Mouse (Mus musculus): ENCODE data around the gene Grin2a. TPM values are rescaled to one million over a fixed set of nuclear protein-coding genes. Genes with fewer than 3 reads are reported as not detected.
"Not testable (repeated sequence)": the region's sequence is repeated elsewhere in the genome, so short reads cannot be mapped to it uniquely, and the experiment has no call there.

Gene Grin2a
- polyA plus RNA-seq, 1 experiment from 2014 or later = 0.65 TPM

GRCm38 (mm10) chr16:9624346-9624745 is 371.0 kb downstream of the Grin2a start:
- H3K36me3 ChIP-seq (ENCODE audit: control insufficient read depth, insufficient read depth, low read length) = no peaks in the 10 kb centered on the region
- no peaks in the 10 kb centered on the region for H3K27me3 ChIP-seq (ENCODE audit: control insufficient read depth, insufficient read depth, low read length)
- H3K9me3 ChIP-seq (replicated peaks; ENCODE audit: control insufficient read depth, low read length) = no peaks in the 10 kb centered on the region
- no peak overlapping the region for H3K4me3 ChIP-seq (replicated peaks; ENCODE audit: low read length)
- 92% methylated on average over 2 of the region's 2 CpGs for whole genome bisulfite sequencing
- H3K4me2 ChIP-seq (ENCODE audit: low read depth, low read length) = no peak overlapping the region
- no peaks in the 10 kb centered on the region for H3K4me1 ChIP-seq (ENCODE audit: control insufficient read depth, insufficient read depth, low read length)
- no peak overlapping the region for H3K27ac ChIP-seq (ENCODE audit: low read length)
- ATAC-seq (ENCODE audit: insufficient read depth, low FRiP score) = no peak
- no peak overlapping the region for H3K9ac ChIP-seq (ENCODE audit: low read length)

GRCm38 (mm10) chr16:9618206-9618605 is 377.2 kb downstream of the Grin2a start:
- no peaks in the 10 kb centered on the region for H3K9me3 ChIP-seq (replicated peaks; ENCODE audit: control insufficient read depth, low read length)
- H3K27ac ChIP-seq (ENCODE audit: low read length) = no peak overlapping the region
- no peak overlapping the region for H3K4me3 ChIP-seq (replicated peaks; ENCODE audit: low read length)
- H3K9ac ChIP-seq (ENCODE audit: low read length) = no peak overlapping the region
- no peak for ATAC-seq (ENCODE audit: insufficient read depth, low FRiP score)
- H3K4me1 ChIP-seq (ENCODE audit: control insufficient read depth, insufficient read depth, low read length) = no peaks in the 10 kb centered on the region
- no peaks in the 10 kb centered on the region for H3K36me3 ChIP-seq (ENCODE audit: control insufficient read depth, insufficient read depth, low read length)
- no peaks in the 10 kb centered on the region for H3K27me3 ChIP-seq (ENCODE audit: control insufficient read depth, insufficient read depth, low read length)
- WGBS = 81% methylated on average over 2 of the region's 2 CpGs
- no peak overlapping the region for H3K4me2 ChIP-seq (ENCODE audit: low read depth, low read length)

GRCm38 (mm10) chr16:9617215-9617614 is 378.1 kb downstream of the Grin2a start:
- H3K36me3 ChIP-seq (ENCODE audit: control insufficient read depth, insufficient read depth, low read length) = no peaks in the 10 kb centered on the region
- no peak overlapping the region for H3K27ac ChIP-seq (ENCODE audit: low read length)
- H3K9ac ChIP-seq (ENCODE audit: low read length) = no peak overlapping the region
- H3K4me2 ChIP-seq (ENCODE audit: low read depth, low read length) = no peak overlapping the region
- no peaks in the 10 kb centered on the region for H3K4me1 ChIP-seq (ENCODE audit: control insufficient read depth, insufficient read depth, low read length)
- no peak overlapping the region for H3K4me3 ChIP-seq (replicated peaks; ENCODE audit: low read length)
- 66% methylated on average over 2 of the region's 2 CpGs for WGBS
- no peaks in the 10 kb centered on the region for H3K9me3 ChIP-seq (replicated peaks; ENCODE audit: control insufficient read depth, low read length)
- ATAC-seq (ENCODE audit: insufficient read depth, low FRiP score) = no peak
- H3K27me3 ChIP-seq (ENCODE audit: control insufficient read depth, insufficient read depth, low read length) = no peaks in the 10 kb centered on the region

GRCm38 (mm10) chr16:9616807-9617206 is 378.6 kb downstream of the Grin2a start:
- no peaks in the 10 kb centered on the region for H3K9me3 ChIP-seq (replicated peaks; ENCODE audit: control insufficient read depth, low read length)
- H3K4me2 ChIP-seq (ENCODE audit: low read depth, low read length) = no peak overlapping the region
- no peaks in the 10 kb centered on the region for H3K36me3 ChIP-seq (ENCODE audit: control insufficient read depth, insufficient read depth, low read length)
- H3K9ac ChIP-seq (ENCODE audit: low read length) = no peak overlapping the region
- no peak overlapping the region for H3K27ac ChIP-seq (ENCODE audit: low read length)
- no peaks in the 10 kb centered on the region for H3K4me1 ChIP-seq (ENCODE audit: control insufficient read depth, insufficient read depth, low read length)
- H3K4me3 ChIP-seq (replicated peaks; ENCODE audit: low read length) = no peak overlapping the region
- WGBS = 68% methylated on average over 4 of the region's 4 CpGs
- H3K27me3 ChIP-seq (ENCODE audit: control insufficient read depth, insufficient read depth, low read length) = no peaks in the 10 kb centered on the region
- ATAC-seq (ENCODE audit: insufficient read depth, low FRiP score) = no peak

- not testable (repeated sequence) for H3K27ac ChIP-seq (ENCODE audit: low read length); H3K4me3 ChIP-seq (replicated peaks; ENCODE audit: low read length); ATAC-seq (ENCODE audit: insufficient read depth, low FRiP score); H3K36me3 ChIP-seq (ENCODE audit: control insufficient read depth, insufficient read depth, low read length); H3K27me3 ChIP-seq (ENCODE audit: control insufficient read depth, insufficient read depth, low read length); H3K9ac ChIP-seq (ENCODE audit: low read length); H3K4me1 ChIP-seq (ENCODE audit: control insufficient read depth, insufficient read depth, low read length); H3K4me2 ChIP-seq (ENCODE audit: low read depth, low read length); H3K9me3 ChIP-seq (replicated peaks; ENCODE audit: control insufficient read depth, low read length)
- 71% methylated on average over 5 of the region's 6 CpGs for WGBS
Observed at GRCm38 (mm10) chr16:9612596-9612995, 382.8 kb downstream of the Grin2a start.

GRCm38 (mm10) chr16:9607432-9607831 is 387.9 kb downstream of the Grin2a start:
- H3K9me3 ChIP-seq (replicated peaks; ENCODE audit: control insufficient read depth, low read length) = no peaks in the 10 kb centered on the region
- WGBS = 68% methylated on average over 2 of the region's 2 CpGs

GRCm38 (mm10) chr16:9603983-9604382 is 391.4 kb downstream of the Grin2a start:
- no peaks in the 10 kb centered on the region for H3K4me1 ChIP-seq (ENCODE audit: control insufficient read depth, insufficient read depth, low read length)
- no peaks in the 10 kb centered on the region for H3K9me3 ChIP-seq (replicated peaks; ENCODE audit: control insufficient read depth, low read length)
- ATAC-seq (ENCODE audit: insufficient read depth, low FRiP score) = no peak
- no peak overlapping the region for H3K4me3 ChIP-seq (replicated peaks; ENCODE audit: low read length)
- WGBS = 72% methylated on average over 5 of the region's 5 CpGs
- no peak overlapping the region for H3K27ac ChIP-seq (ENCODE audit: low read length)
- H3K27me3 ChIP-seq (ENCODE audit: control insufficient read depth, insufficient read depth, low read length) = no peaks in the 10 kb centered on the region
- no peak overlapping the region for H3K4me2 ChIP-seq (ENCODE audit: low read depth, low read length)
- no peak overlapping the region for H3K9ac ChIP-seq (ENCODE audit: low read length)
- no peaks in the 10 kb centered on the region for H3K36me3 ChIP-seq (ENCODE audit: control insufficient read depth, insufficient read depth, low read length)

More at GRCm38 (mm10) chr16:9607432-9607831, 387.9 kb downstream of the Grin2a start:
- no peak overlapping the region for H3K4me2 ChIP-seq (ENCODE audit: low read depth, low read length)
- no peaks in the 10 kb centered on the region for H3K36me3 ChIP-seq (ENCODE audit: control insufficient read depth, insufficient read depth, low read length)
- no peaks in the 10 kb centered on the region for H3K27me3 ChIP-seq (ENCODE audit: control insufficient read depth, insufficient read depth, low read length)
- H3K9ac ChIP-seq (ENCODE audit: low read length) = no peak overlapping the region
- H3K4me1 ChIP-seq (ENCODE audit: control insufficient read depth, insufficient read depth, low read length) = no peaks in the 10 kb centered on the region
- no peak overlapping the region for H3K27ac ChIP-seq (ENCODE audit: low read length)
- no peak for ATAC-seq (ENCODE audit: insufficient read depth, low FRiP score)
- no peak overlapping the region for H3K4me3 ChIP-seq (replicated peaks; ENCODE audit: low read length)

- Histone ChIP-seq H3K4me2 (ENCODE audit: low read depth, low read length) (no peak overlapping the region), H3K4me3 (replicated peaks; ENCODE audit: low read length) (no peak overlapping the region), H3K27me3 (ENCODE audit: control insufficient read depth, insufficient read depth, low read length) (no peaks in the 10 kb centered on the region), H3K36me3 (ENCODE audit: control insufficient read depth, insufficient read depth, low read length) (no peaks in the 10 kb centered on the region), H3K9ac (ENCODE audit: low read length) (no peak overlapping the region), H3K4me1 (ENCODE audit: control insufficient read depth, insufficient read depth, low read length) (no peaks in the 10 kb centered on the region), H3K27ac (ENCODE audit: low read length) (no peak overlapping the region), H3K9me3 (replicated peaks; ENCODE audit: control insufficient read depth, low read length) (no peaks in the 10 kb centered on the region)
- WGBS = 81% methylated on average over 2 of the region's 2 CpGs
- no peak for ATAC-seq (ENCODE audit: insufficient read depth, low FRiP score)
Observed at GRCm38 (mm10) chr16:9602579-9602978, 392.8 kb downstream of the Grin2a start.

- H3K27me3 ChIP-seq (ENCODE audit: control insufficient read depth, insufficient read depth, low read length) = no peaks in the 10 kb centered on the region
- no peak overlapping the region for H3K27ac ChIP-seq (ENCODE audit: low read length)
- ATAC-seq (ENCODE audit: insufficient read depth, low FRiP score) = no peak
- H3K36me3 ChIP-seq (ENCODE audit: control insufficient read depth, insufficient read depth, low read length) = no peaks in the 10 kb centered on the region
- no peak overlapping the region for H3K4me2 ChIP-seq (ENCODE audit: low read depth, low read length)
- H3K9ac ChIP-seq (ENCODE audit: low read length) = no peak overlapping the region
- WGBS = 72% methylated on average over 2 of the region's 2 CpGs
- H3K9me3 ChIP-seq (replicated peaks; ENCODE audit: control insufficient read depth, low read length) = no peaks in the 10 kb centered on the region
- no peaks in the 10 kb centered on the region for H3K4me1 ChIP-seq (ENCODE audit: control insufficient read depth, insufficient read depth, low read length)
- H3K4me3 ChIP-seq (replicated peaks; ENCODE audit: low read length) = no peak overlapping the region
Observed at GRCm38 (mm10) chr16:9589176-9589575, 406.2 kb downstream of the Grin2a start.

GRCm38 (mm10) chr16:9588431-9588830 is 406.9 kb downstream of the Grin2a start:
- WGBS = 65% methylated on average over 3 of the region's 3 CpGs
- Histone ChIP-seq H3K4me3 (replicated peaks; ENCODE audit: low read length) (no peak overlapping the region), H3K36me3 (ENCODE audit: control insufficient read depth, insufficient read depth, low read length) (no peaks in the 10 kb centered on the region), H3K4me1 (ENCODE audit: control insufficient read depth, insufficient read depth, low read length) (no peaks in the 10 kb centered on the region), H3K27ac (ENCODE audit: low read length) (no peak overlapping the region), H3K9ac (ENCODE audit: low read length) (no peak overlapping the region), H3K9me3 (replicated peaks; ENCODE audit: control insufficient read depth, low read length) (no peaks in the 10 kb centered on the region), H3K27me3 (ENCODE audit: control insufficient read depth, insufficient read depth, low read length) (no peaks in the 10 kb centered on the region), H3K4me2 (ENCODE audit: low read depth, low read length) (no peak overlapping the region)
- ATAC-seq (ENCODE audit: insufficient read depth, low FRiP score) = no peak
